Mouse (Mus musculus) bone marrow macrophage, adult 2 months (primary cell): Measurements from ENCODE around the gene Ogg1. TPM values are rescaled to one million over a fixed set of nuclear protein-coding genes. Genes with fewer than 3 reads are reported as not detected.

Experiments used
- H3K27ac ChIP-seq: 2 replicates; pipeline ENCODE4 v1.5.1; 2012; ENCODE audit warnings: low read depth, low read length; ENCODE audit not compliant: insufficient read depth
- H3K4me1 ChIP-seq: 2 replicates; pipeline ENCODE4 v1.6.1; 2012; ENCODE audit warnings: low read length; ENCODE audit not compliant: control insufficient read depth, insufficient read depth
- H3K4me3 ChIP-seq: 2 replicates; pipeline ENCODE4 v1.5.1; 2012; ENCODE audit warnings: mild to moderate bottlenecking, low read length, moderate library complexity; ENCODE audit not compliant: insufficient read depth
- CTCF ChIP-seq: IDR thresholded peaks from 2 replicates; pipeline ENCODE4 v1.5.1; 2012; ENCODE audit warnings: low read depth, mild to moderate bottlenecking, low read length, moderate library complexity
- POLR2A ChIP-seq: IDR thresholded peaks from 2 replicates; pipeline ENCODE4 v1.6.1; 2012; ENCODE audit warnings: mild to moderate bottlenecking, low read depth, low read length, borderline replicate concordance
- polyA plus RNA-seq: library from polyadenylated mRNA; stranded (reverse); fragments of >200 nt; gene quantifications from 2 replicates; pipeline ENCODE4 v1.2.4, GENCODE M21; 2012; ENCODE audit not compliant: missing spikeins, insufficient read depth, insufficient read length

Ogg1 gene
- polyA plus RNA-seq, 1 experiment: 14.9 TPM

DNA sequence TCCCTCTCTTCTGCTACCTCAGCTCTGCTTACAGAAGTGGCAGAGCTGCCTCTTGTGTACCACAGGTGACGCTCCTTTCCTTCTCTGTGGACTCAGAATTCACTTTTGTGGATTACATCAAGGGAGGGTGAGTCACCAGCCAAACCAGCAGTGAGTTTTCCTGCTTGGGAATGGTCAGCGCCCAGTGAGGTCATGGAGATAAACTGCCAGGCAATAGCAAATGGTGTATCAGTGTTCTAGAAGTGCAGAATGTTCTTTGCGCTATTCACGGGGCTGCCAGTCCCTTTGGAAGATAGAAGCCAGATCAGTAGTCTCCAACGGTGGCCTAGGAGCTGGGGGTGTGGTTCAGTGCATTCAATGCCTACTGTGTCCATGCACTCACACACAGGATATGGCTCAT lies 33.8 kb upstream of the Ogg1 start:
- TF ChIP-seq CTCF (no peak), POLR2A (no peak)
- H3K27ac ChIP-seq: no peak overlapping the region
- H3K4me1 ChIP-seq: peaks cover 8% of the 10 kb centered on the region
- H3K4me3 ChIP-seq: no peak overlapping the region

DNA sequence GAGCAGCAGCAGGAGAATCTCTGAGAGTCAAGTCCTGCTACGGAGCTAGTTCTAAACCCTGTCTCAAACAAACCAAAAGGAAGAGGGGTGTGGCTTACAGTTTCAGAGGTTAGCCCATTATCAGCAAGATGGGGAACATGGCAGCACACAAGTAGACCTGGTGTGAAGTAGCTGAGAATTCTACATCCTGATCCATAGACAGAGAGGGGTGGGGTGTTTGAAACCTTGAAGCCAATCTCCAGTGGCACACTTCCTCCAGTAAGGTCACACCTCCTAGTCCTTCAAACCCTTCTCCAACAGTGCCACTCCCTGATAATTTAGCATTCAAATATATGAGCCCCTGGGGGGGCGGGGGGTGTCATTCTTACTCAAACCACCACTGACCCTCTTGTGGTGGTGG lies 30.7 kb upstream of the Ogg1 start:
- H3K4me3 ChIP-seq: no peak overlapping the region

GRCm38 (mm10) chr6:113296639-113297038 lies 30.1 kb upstream of the Ogg1 start:
- Histone ChIP-seq H3K4me3 (no peak overlapping the region), H3K27ac (no peak overlapping the region), H3K4me1 (peaks cover 8% of the 10 kb centered on the region)
- no peak for TF ChIP-seq POLR2A

More for the DNA sequence above, 30.7 kb upstream of the Ogg1 start:
- no peak for TF ChIP-seq CTCF
- no peak for TF ChIP-seq POLR2A
- Histone ChIP-seq H3K27ac (no peak overlapping the region), H3K4me1 (peaks cover 8% of the 10 kb centered on the region)

GRCm38 (mm10) chr6:113301350-113301749 lies 25.4 kb upstream of the Ogg1 start:
- TF ChIP-seq CTCF: no peak
- no peak for TF ChIP-seq POLR2A
- Histone ChIP-seq H3K4me3 (no peak overlapping the region), H3K4me1 (peaks cover 3% of the 10 kb centered on the region), H3K27ac (no peak overlapping the region)

- TF ChIP-seq CTCF (0 out of 2 replicates have a peak, but pooled peaks have one; percentile 37), POLR2A (no peak)
- no peak overlapping the region for H3K27ac ChIP-seq
- H3K4me3 ChIP-seq: no peak overlapping the region
- no peaks in the 10 kb centered on the region for H3K4me1 ChIP-seq
Observed at GRCm38 (mm10) chr6:113302258-113302657, 24.5 kb upstream of the Ogg1 start.

DNA sequence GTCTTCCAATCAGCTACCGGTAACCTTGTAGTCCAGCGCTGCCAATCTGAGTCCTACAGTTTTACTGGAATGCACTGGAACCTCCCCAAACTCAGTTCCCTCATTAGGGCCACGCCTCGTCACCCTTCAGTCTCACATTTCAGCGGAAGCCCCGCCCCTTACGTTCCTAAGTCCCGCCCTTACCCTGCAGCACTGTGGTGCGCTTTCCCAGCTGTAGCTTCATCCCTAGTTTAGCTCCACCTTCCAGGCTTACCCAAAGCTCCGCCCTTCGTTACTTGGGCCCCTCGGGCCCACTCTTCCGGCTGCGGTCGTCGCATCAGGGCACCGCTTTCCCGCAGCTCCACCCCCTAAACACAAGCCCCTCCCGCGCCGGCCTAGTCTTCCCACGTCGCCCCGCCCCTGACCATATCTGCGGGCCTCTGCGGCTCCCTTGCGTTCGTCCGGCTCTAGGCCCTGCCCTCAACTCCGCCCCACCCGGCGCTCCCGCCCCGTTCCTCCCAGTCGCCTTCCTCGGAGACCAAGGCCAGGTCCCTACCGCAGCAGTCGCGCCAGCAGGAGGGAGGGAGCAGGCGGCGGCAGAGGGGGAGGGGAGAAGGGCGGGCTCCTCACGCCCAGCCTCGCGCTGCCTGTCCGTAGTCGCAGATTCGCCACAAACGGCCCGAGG lies 20.3 kb upstream of the Ogg1 start:
- Histone ChIP-seq H3K4me3 (peak overlapping the region; percentile 69), H3K4me1 (0 out of 2 replicates have a peak, but pooled peaks cover 14% of the 10 kb centered on the region), H3K27ac (peak overlapping the region; percentile 98)
- no peak for TF ChIP-seq POLR2A
- TF ChIP-seq CTCF: no peak

DNA sequence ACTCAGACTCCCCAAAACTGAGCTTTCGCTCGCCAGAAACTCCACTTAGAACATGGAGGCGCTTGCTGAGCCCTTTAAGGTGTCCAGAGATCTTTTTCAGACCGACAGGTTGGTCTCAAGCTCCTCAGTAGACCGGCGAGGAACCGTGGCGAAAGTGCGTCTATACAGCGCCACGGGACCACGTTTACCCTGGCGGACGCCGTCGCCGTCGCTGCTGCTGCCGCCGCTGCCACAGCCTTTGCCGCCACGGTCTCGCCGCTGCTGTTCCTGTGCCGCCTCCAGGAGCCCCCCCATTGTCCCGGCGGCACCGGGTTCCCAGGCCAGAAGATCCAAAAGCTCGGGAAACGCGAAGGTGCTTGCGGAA lies 19.8 kb upstream of the Ogg1 start, which contains the start of gene Brpf1:
TSS of gene Brpf1 (plus strand) at position 152 of the 364 bp plus-strand sequence.
- H3K4me3 ChIP-seq: peak within 1 kb of the TSS; percentile 69
- H3K4me1 ChIP-seq: 0 out of 2 replicates have a peak, but pooled peaks cover 14% of the 10 kb centered on the region
- H3K27ac ChIP-seq: peak within 1 kb of the TSS; percentile 98
- TF ChIP-seq CTCF: no peak
- TF ChIP-seq POLR2A: no peak

- no peak for TF ChIP-seq CTCF
- TF ChIP-seq POLR2A: no peak
- 0 out of 2 replicates have a peak, but pooled peaks cover 14% of the 10 kb centered on the region for H3K4me1 ChIP-seq
- peak overlapping the region; percentile 98 for H3K27ac ChIP-seq
- peak overlapping the region; percentile 69 for H3K4me3 ChIP-seq
Observed at GRCm38 (mm10) chr6:113307481-113308121, 19.2 kb upstream of the Ogg1 start.

- TF ChIP-seq CTCF: no peak
- no peak for TF ChIP-seq POLR2A
- Histone ChIP-seq H3K27ac (peak overlapping the region; percentile 98), H3K4me3 (peak overlapping the region; percentile 69), H3K4me1 (0 out of 2 replicates have a peak, but pooled peaks cover 14% of the 10 kb centered on the region)
Observed at GRCm38 (mm10) chr6:113308141-113308540, 18.6 kb upstream of the Ogg1 start.

- Histone ChIP-seq H3K4me1 (peaks cover 5% of the 10 kb centered on the region; the same call in 1 of the 2 replicates), H3K27ac (peak overlapping the region; percentile 25; the same call in 1 of the 2 replicates), H3K4me3 (no peak overlapping the region)
- TF ChIP-seq POLR2A (no peak), CTCF (no peak)
Observed at GRCm38 (mm10) chr6:113315972-113316371, 10.8 kb upstream of the Ogg1 start.

- Histone ChIP-seq H3K4me1 (peaks cover 41% of the 10 kb centered on the region), H3K4me3 (no peak overlapping the region), H3K27ac (no peak overlapping the region)
- no peak for TF ChIP-seq POLR2A
- no peak for TF ChIP-seq CTCF
Observed at GRCm38 (mm10) chr6:113329396-113329795, 2.6 kb downstream of the Ogg1 start.
